Mouse (Mus musculus) heart, postnatal 0 days (tissue): ENCODE results near the gene Fat1.

Source experiments
- CTCF ChIP-seq: IDR thresholded peaks from 2 replicates; pipeline ENCODE4 v1.5.1; 2016; ENCODE audit warnings: antibody characterized with exemption, control low read depth, low read depth
- EP300 ChIP-seq: IDR thresholded peaks from 2 replicates; pipeline ENCODE4 v1.6.1; 2016; ENCODE audit warnings: antibody characterized with exemption, low read depth

GRCm38 (mm10) chr8:44936481-44936961 is 1.3 kb downstream of the Fat1 start:
- TF ChIP-seq CTCF (no peak), EP300 (no peak)
